Mouse (Mus musculus): ENCODE data around the gene Mlxip. TPM values are rescaled to one million over a fixed set of nuclear protein-coding genes. Genes with fewer than 3 reads are reported as not detected.

Gene Mlxip
- polyA plus RNA-seq, 1 experiment from 2014 or later: 26.7 TPM

DNA sequence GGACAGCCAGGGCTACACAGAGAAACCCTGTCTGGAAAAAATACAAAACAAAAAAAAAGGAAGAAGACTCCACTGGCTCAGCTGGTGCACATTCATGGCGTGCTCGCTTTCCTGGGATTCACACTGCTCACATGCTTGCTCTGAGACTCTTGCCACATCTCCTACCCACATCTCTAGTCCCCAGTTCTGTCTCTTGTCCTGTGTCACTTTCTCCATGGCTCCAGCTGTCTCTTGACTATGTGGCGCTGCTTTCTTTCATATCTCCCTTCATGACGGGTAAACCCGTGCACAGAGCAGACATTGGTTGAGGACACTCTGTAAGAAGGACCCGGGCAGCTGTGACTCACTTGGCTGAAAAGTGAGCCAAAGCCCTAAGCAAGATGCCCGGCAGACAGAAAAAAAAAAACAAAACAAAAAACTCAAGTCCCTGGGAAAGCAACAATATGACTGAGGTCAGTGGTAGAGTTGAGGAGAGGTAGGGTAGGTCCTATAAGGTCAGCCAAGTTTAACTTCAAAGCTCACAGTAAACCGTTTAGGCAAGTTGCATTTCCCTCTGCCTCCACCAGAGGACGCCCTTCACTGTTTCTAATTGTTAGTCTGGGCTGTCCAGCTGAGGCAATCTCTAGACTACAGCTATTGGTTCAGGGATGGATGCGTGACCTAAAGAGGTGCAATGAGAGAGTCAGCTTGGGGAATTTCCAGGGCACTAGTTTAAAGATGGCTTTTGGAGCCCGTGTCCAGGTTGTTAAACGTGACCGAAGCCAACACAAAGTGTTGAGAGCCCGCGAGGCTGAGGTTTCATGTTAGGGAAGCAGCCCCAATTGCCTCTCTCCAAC is 17.3 kb upstream of the Mlxip start:
- H3K4me2 ChIP-seq (ENCODE audit: low read depth, low read length): no peak overlapping the region
- H3K27me3 ChIP-seq (ENCODE audit: control insufficient read depth, insufficient read depth, low read length): no peaks in the 10 kb centered on the region
- no peak overlapping the region for H3K9ac ChIP-seq (replicated peaks; ENCODE audit: low read depth, low read length)
- peaks cover 14% of the 10 kb centered on the region for H3K36me3 ChIP-seq (ENCODE audit: control insufficient read depth, insufficient read depth, low read length)
- H3K9me3 ChIP-seq (ENCODE audit: control insufficient read depth, low read length): no peaks in the 10 kb centered on the region
- no peaks in the 10 kb centered on the region for H3K4me1 ChIP-seq (ENCODE audit: control insufficient read depth, insufficient read depth, low read length)
- H3K4me3 ChIP-seq (ENCODE audit: low read depth, low read length): no peak overlapping the region
- no peak overlapping the region for H3K27ac ChIP-seq (ENCODE audit: low read depth, low read length)
- no peak for ATAC-seq (ENCODE audit: low read depth)
- 69% methylated on average over 15 of the region's 15 CpGs for WGBS

DNA sequence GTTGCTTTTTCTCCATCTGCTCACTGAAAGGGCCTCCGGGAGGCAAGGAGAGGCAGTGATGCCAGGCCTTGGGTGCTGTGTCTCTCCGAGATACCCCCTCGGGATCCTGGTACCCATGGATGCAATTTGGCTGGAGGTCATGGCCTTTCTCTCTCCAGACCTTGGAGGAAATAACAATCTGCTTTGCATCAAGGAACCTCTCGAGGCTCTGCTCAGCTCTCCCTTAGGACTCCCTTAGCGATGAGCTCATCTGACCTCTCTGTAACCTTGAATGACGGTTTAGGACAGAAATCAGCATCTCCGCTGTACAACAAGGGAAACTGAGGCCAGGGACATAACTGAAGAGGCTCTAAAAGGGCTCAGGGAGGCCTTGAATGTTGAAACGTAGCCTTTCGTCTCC is 15.9 kb upstream of the Mlxip start:
- 77% methylated on average over 9 of the region's 9 CpGs for WGBS
- no peaks in the 10 kb centered on the region for H3K9me3 ChIP-seq (ENCODE audit: control insufficient read depth, low read length)
- H3K4me3 ChIP-seq (ENCODE audit: low read depth, low read length): no peak overlapping the region
- H3K27ac ChIP-seq (ENCODE audit: low read depth, low read length): no peak overlapping the region
- no peaks in the 10 kb centered on the region for H3K4me1 ChIP-seq (ENCODE audit: control insufficient read depth, insufficient read depth, low read length)
- H3K4me2 ChIP-seq (ENCODE audit: low read depth, low read length): no peak overlapping the region
- no peaks in the 10 kb centered on the region for H3K27me3 ChIP-seq (ENCODE audit: control insufficient read depth, insufficient read depth, low read length)
- H3K9ac ChIP-seq (replicated peaks; ENCODE audit: low read depth, low read length): no peak overlapping the region
- no peak for ATAC-seq (ENCODE audit: low read depth)
- H3K36me3 ChIP-seq (ENCODE audit: control insufficient read depth, insufficient read depth, low read length): no peaks in the 10 kb centered on the region; the same call in 1 of the 2 replicates

DNA sequence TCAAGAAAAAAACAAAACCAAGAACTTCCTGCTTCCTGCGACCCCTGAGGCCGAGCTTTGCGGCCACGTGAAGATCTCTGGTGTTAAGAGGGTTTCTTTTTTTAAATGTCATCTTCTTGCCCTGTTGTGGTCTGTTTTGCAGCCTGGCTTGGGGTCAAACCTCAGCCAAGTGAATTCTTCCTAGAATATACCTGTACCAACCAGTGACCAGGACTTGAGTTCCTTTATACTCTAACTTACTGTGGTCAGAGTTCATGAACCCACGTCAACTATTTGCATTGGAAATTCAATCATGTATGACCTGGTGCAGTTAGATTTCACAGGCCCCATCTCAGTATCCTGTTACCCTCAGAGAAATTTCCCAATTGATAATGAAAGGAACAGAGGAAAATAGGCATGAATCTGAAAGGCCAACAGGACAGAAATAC is 15.1 kb upstream of the Mlxip start:
- no peak for ATAC-seq (ENCODE audit: low read depth)
- H3K4me1 ChIP-seq (ENCODE audit: control insufficient read depth, insufficient read depth, low read length): no peaks in the 10 kb centered on the region
- WGBS: 89% methylated on average over 5 of the region's 5 CpGs
- no peak overlapping the region for H3K27ac ChIP-seq (ENCODE audit: low read depth, low read length)
- no peaks in the 10 kb centered on the region for H3K27me3 ChIP-seq (ENCODE audit: control insufficient read depth, insufficient read depth, low read length)
- H3K4me3 ChIP-seq (ENCODE audit: low read depth, low read length): no peak overlapping the region
- H3K9me3 ChIP-seq (ENCODE audit: control insufficient read depth, low read length): no peaks in the 10 kb centered on the region
- H3K36me3 ChIP-seq (ENCODE audit: control insufficient read depth, insufficient read depth, low read length): no peaks in the 10 kb centered on the region
- H3K9ac ChIP-seq (replicated peaks; ENCODE audit: low read depth, low read length): no peak overlapping the region
- H3K4me2 ChIP-seq (ENCODE audit: low read depth, low read length): no peak overlapping the region

DNA sequence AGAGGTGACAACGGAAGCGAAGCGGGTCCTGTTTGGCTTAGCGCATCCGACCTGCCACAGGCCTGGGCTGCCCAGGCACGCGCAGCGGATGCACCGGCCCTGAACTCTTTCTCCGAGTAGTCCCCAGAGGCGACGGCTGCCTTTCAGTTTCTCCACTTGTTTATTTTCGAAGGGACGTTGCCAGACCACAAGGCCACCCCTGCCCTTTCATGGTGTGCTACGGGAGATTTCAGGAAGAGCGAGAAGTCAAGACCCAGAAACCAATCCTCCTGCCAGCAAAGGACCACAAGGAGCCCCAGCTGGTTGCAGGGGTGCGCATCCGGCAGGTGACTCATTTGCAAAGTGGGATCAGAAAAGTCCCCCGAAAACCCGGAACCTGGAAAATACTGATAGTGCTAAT is 12.6 kb upstream of the Mlxip start:
- Histone ChIP-seq H3K9ac (replicated peaks; ENCODE audit: low read depth, low read length) (no peak overlapping the region), H3K4me3 (ENCODE audit: low read depth, low read length) (no peak overlapping the region), H3K36me3 (ENCODE audit: control insufficient read depth, insufficient read depth, low read length) (no peaks in the 10 kb centered on the region), H3K4me2 (ENCODE audit: low read depth, low read length) (no peak overlapping the region), H3K27me3 (ENCODE audit: control insufficient read depth, insufficient read depth, low read length) (no peaks in the 10 kb centered on the region), H3K27ac (ENCODE audit: low read depth, low read length) (no peak overlapping the region), H3K4me1 (ENCODE audit: control insufficient read depth, insufficient read depth, low read length) (no peaks in the 10 kb centered on the region), H3K9me3 (ENCODE audit: control insufficient read depth, low read length) (no peaks in the 10 kb centered on the region)
- ATAC-seq (ENCODE audit: low read depth): no peak
- 39% methylated on average over 20 of the region's 20 CpGs for WGBS

DNA sequence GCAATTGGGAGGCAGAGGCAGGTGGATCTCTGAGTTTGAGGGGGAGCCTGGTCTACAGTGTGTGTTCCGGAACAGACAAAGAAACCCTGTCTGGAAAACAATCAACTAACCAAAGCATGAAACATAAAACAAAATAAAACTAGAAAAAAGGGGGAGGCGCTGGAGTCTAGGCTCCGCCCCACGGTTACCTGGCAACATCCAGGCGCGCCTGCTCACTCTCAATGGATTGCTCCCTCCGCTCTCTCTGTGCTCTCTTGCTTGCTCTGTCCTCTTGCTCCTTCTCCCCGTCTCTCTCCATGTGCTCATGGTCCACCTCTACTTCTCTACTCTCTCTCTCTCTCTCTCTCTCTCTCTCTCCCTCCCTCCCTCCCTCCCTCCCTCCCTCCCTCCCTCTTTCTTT is 11.9 kb upstream of the Mlxip start:
- H3K36me3 ChIP-seq (ENCODE audit: control insufficient read depth, insufficient read depth, low read length): no peaks in the 10 kb centered on the region

DNA sequence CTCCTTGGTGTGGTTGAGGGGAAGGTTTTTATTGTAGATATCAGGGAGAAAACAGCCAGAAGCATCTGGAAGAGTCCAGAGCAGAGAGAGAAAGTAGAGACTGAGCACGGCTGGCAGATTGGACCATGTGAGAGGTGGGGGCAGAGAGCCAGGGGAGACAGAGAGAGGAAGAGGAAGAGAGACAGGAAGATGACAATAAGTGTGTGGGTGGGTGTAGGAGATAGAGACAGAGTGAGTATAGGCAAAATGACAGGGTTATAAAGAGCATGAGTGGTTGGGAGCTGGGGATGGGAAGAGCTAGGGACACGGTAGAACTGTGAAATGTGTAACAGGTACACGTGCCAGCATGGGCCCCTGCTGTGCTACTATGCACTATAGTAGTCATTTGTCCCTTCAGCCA is 6.1 kb upstream of the Mlxip start:
- Histone ChIP-seq H3K4me2 (ENCODE audit: low read depth, low read length) (no peak overlapping the region), H3K9ac (replicated peaks; ENCODE audit: low read depth, low read length) (no peak overlapping the region), H3K9me3 (ENCODE audit: control insufficient read depth, low read length) (no peaks in the 10 kb centered on the region), H3K4me3 (ENCODE audit: low read depth, low read length) (no peak overlapping the region), H3K4me1 (ENCODE audit: control insufficient read depth, insufficient read depth, low read length) (peaks cover 5% of the 10 kb centered on the region), H3K27ac (ENCODE audit: low read depth, low read length) (no peak overlapping the region), H3K36me3 (ENCODE audit: control insufficient read depth, insufficient read depth, low read length) (no peaks in the 10 kb centered on the region), H3K27me3 (ENCODE audit: control insufficient read depth, insufficient read depth, low read length) (no peaks in the 10 kb centered on the region)
- no peak for ATAC-seq (ENCODE audit: low read depth)
- WGBS: 21% methylated on average over 3 of the region's 3 CpGs

More for the DNA sequence above, 11.9 kb upstream of the Mlxip start:
- Histone ChIP-seq H3K27me3 (ENCODE audit: control insufficient read depth, insufficient read depth, low read length) (no peaks in the 10 kb centered on the region), H3K4me3 (ENCODE audit: low read depth, low read length) (no peak overlapping the region), H3K9me3 (ENCODE audit: control insufficient read depth, low read length) (no peaks in the 10 kb centered on the region), H3K4me2 (ENCODE audit: low read depth, low read length) (no peak overlapping the region), H3K9ac (replicated peaks; ENCODE audit: low read depth, low read length) (no peak overlapping the region), H3K4me1 (ENCODE audit: control insufficient read depth, insufficient read depth, low read length) (no peaks in the 10 kb centered on the region), H3K27ac (ENCODE audit: low read depth, low read length) (no peak overlapping the region)
- no peak for ATAC-seq (ENCODE audit: low read depth)
- 77% methylated on average over 8 of the region's 8 CpGs for WGBS

DNA sequence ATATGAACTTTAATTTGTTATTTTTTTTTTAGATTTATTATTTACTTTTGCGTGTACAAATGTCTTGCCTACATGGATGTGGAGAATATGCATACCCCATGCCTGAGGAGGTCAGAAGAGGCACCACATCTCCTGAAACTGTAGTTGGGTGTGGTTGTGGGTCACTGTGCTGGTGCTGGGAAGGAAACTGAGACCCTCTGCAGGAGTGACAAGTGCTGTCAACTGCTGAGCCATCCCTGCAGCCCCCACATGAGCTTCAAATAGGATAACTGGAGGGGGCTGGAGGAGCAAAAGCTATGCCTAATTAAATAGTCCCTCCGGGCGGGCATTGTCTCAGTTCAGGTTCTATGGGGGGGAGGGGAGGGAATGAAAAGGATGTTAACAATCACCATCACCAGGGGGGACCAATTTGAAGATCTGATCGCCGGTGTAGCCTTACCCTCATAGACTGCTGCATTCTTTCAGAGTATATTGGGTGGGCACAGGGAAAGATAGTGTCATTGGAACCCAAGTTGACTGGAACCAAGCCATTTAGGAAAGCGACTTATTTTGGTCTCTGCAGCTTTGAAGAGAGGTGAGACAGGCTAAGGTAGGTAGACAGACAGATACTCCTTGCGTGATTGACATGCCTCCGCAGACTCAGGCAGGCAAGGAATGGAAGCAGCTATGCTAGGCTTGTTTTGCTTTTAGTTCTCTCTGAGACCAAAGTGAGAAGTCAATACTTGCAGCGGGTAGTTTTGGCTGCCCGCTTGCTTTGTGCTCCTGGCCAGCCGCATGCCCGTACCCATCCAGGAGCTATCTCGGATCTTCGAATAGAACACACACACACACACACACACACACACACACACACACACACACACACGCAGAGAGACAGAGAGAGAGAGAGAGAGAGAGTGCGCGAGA is 3.8 kb upstream of the Mlxip start:
- Histone ChIP-seq H3K4me3 (ENCODE audit: low read depth, low read length) (peak overlapping the region; percentile 29), H3K27ac (ENCODE audit: low read depth, low read length) (no peak overlapping the region), H3K27me3 (ENCODE audit: control insufficient read depth, insufficient read depth, low read length) (no peaks in the 10 kb centered on the region), H3K9ac (replicated peaks; ENCODE audit: low read depth, low read length) (peak overlapping the region; percentile 34; the same call in 1 of the 2 replicates), H3K36me3 (ENCODE audit: control insufficient read depth, insufficient read depth, low read length) (no peaks in the 10 kb centered on the region), H3K9me3 (ENCODE audit: control insufficient read depth, low read length) (no peaks in the 10 kb centered on the region), H3K4me2 (ENCODE audit: low read depth, low read length) (peak overlapping the region; percentile 68), H3K4me1 (ENCODE audit: control insufficient read depth, insufficient read depth, low read length) (peaks cover 8% of the 10 kb centered on the region)
- 5% methylated on average over 16 of the region's 17 CpGs for WGBS
- no peak for ATAC-seq (ENCODE audit: low read depth)

DNA sequence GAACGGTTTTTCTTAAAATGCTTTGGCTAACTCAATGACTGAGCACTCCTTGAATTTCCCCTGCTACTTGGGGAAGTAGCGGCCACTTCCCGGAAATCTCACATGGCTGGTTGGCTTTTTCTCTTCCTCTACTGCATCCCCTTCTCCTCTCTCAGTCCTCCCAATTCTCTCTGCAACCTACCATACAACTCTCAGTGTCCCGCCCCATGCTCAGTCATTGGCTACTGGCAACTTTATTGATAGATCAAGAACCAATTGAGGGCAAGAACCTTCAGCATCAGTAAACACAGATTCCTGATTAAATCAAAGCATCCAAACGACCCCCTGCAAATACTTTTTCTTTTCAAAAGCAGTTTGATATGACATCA is 3.2 kb upstream of the Mlxip start:
- no peak; the same call in 1 of the 2 replicates for ATAC-seq (ENCODE audit: low read depth)
- H3K4me2 ChIP-seq (ENCODE audit: low read depth, low read length): peak overlapping the region; percentile 68
- no peaks in the 10 kb centered on the region for H3K36me3 ChIP-seq (ENCODE audit: control insufficient read depth, insufficient read depth, low read length)
- H3K9ac ChIP-seq (replicated peaks; ENCODE audit: low read depth, low read length): peak overlapping the region; percentile 34; the same call in 1 of the 2 replicates
- peaks cover 15% of the 10 kb centered on the region for H3K4me1 ChIP-seq (ENCODE audit: control insufficient read depth, insufficient read depth, low read length)
- H3K9me3 ChIP-seq (ENCODE audit: control insufficient read depth, low read length): no peaks in the 10 kb centered on the region
- H3K27me3 ChIP-seq (ENCODE audit: control insufficient read depth, insufficient read depth, low read length): no peaks in the 10 kb centered on the region
- no peak overlapping the region for H3K27ac ChIP-seq (ENCODE audit: low read depth, low read length)
- H3K4me3 ChIP-seq (ENCODE audit: low read depth, low read length): peak overlapping the region; percentile 29
- 5% methylated on average over 5 of the region's 5 CpGs for WGBS

Measured in neural tube, embryonic 14.5 days (tissue).